Comparison of ENCODE assay signal across 15 mouse cellular contexts in genomic region chr2:6730860-6731259, GRCm38 (mm10).
A peak's percentile ranks its signal among the peaks of the same experiment; 100 is the strongest.
DNase-seq lines count a peak whose midpoint lies in the region; ATAC-seq and TF ChIP-seq lines count a peak whose summit lies in the region.
"Had no signal": no experiment of that assay in that cellular context is flagged by ENCODE, and none has a peak within 500 bp of the region (broad histone marks: within the 10 kb centered on the region; RNA-seq: fewer than 3 reads in every experiment).

No protein-coding gene starts in this region.

- ATAC-seq in forebrain, embryonic 14.5 days: no peak
- peak; percentile 37; the same call in 1 of the 2 replicates for ATAC-seq in common myeloid progenitor, adult 5-6 weeks (replicated peaks; ENCODE audit: low read depth, poor library complexity, severe bottlenecking)

- 0 out of 2 replicates have a peak overlapping the region, but pooled peaks have one; percentile 5 for H3K27ac ChIP-seq in forebrain, embryonic 14.5 days (ENCODE audit: low read depth, low read length)
- no peak overlapping the region for H3K27ac ChIP-seq in forebrain, embryonic 10.5 days
- peak overlapping the region; percentile 25; the same call in 1 of the 2 replicates for H3K27ac ChIP-seq in layer of hippocampus, adult 2 months
- H3K27ac ChIP-seq: heart, embryonic 10.5 days; hindbrain, embryonic 12.5 days; limb, embryonic 15.5 days; stomach, postnatal 0 days had no signal

- H3K36me3 ChIP-seq in forebrain, embryonic 14.5 days (ENCODE audit: control insufficient read depth, insufficient read depth, low read length): no peaks in the 10 kb centered on the region
- no peaks in the 10 kb centered on the region for H3K36me3 ChIP-seq in forebrain, embryonic 10.5 days (replicated peaks)
- H3K36me3 ChIP-seq: heart, embryonic 10.5 days; hindbrain, embryonic 12.5 days; limb, embryonic 15.5 days had no signal

- H3K4me1 ChIP-seq in forebrain, embryonic 14.5 days (ENCODE audit: control insufficient read depth, insufficient read depth, low read length): peaks cover 23% of the 10 kb centered on the region
- peaks cover 20% of the 10 kb centered on the region for H3K4me1 ChIP-seq in forebrain, embryonic 10.5 days

- no peak overlapping the region for H3K9ac ChIP-seq in forebrain, embryonic 14.5 days (ENCODE audit: low read length)
- H3K9ac ChIP-seq: hindbrain, embryonic 12.5 days; limb, embryonic 15.5 days; lung, embryonic 14.5 days had no signal

- no peak overlapping the region for H3K4me3 ChIP-seq in forebrain, embryonic 14.5 days (ENCODE audit: low read depth, low read length)
- no peak overlapping the region for H3K4me3 ChIP-seq in forebrain, embryonic 10.5 days
- H3K4me3 ChIP-seq in layer of hippocampus, adult 2 months: no peak overlapping the region
- H3K4me3 ChIP-seq: heart, embryonic 10.5 days; hindbrain, embryonic 12.5 days; limb, embryonic 15.5 days had no signal

- no peaks in the 10 kb centered on the region for H3K9me3 ChIP-seq in forebrain, embryonic 14.5 days (replicated peaks; ENCODE audit: control insufficient read depth, low read length)
- H3K9me3 ChIP-seq in forebrain, embryonic 10.5 days: no peaks in the 10 kb centered on the region
- H3K9me3 ChIP-seq: heart, embryonic 10.5 days; hindbrain, embryonic 12.5 days; limb, embryonic 15.5 days had no signal

- TF ChIP-seq CTCF in layer of hippocampus, adult 2 months (conservative IDR thresholded peaks at IDR 0.05): no peak

- peak; percentile 46 for DNase-seq in adrenal gland, postnatal 10 days
- DNase-seq in adrenal gland, postnatal 4 days (ENCODE audit: low spot score in 2 of 2): no peak
- no peak for DNase-seq in forebrain, embryonic 14.5 days (ENCODE audit: low spot score)
- no peak for DNase-seq in forebrain, embryonic 10.5 days (ENCODE audit: extremely low spot score, low spot score)
- DNase-seq in layer of hippocampus, adult 2 months (ENCODE audit: low spot score in 2 of 2): no peak
- no peak for DNase-seq in layer of hippocampus, adult 9-10 months (ENCODE audit: low spot score)
- DNase-seq in embryo, embryonic 9.5 days (ENCODE audit: extremely low spot score): no peak
- DNase-seq: heart, postnatal 10 days; kidney, postnatal 4 days; lung, embryonic 14.5 days had no signal

- H3K4me2 ChIP-seq in forebrain, embryonic 14.5 days (ENCODE audit: low read length): no peak overlapping the region
- H3K4me2 ChIP-seq: hindbrain, embryonic 12.5 days; limb, embryonic 15.5 days; lung, embryonic 14.5 days had no signal

- 61% methylated on average over 3 of the region's 3 CpGs for WGBS in forebrain, embryonic 14.5 days
- WGBS in forebrain, embryonic 10.5 days: 78% methylated on average over 3 of the region's 3 CpGs

- no peaks in the 10 kb centered on the region for H3K27me3 ChIP-seq in forebrain, embryonic 14.5 days (replicated peaks; ENCODE audit: control insufficient read depth, insufficient read depth, low read length)
- H3K27me3 ChIP-seq in forebrain, embryonic 10.5 days (ENCODE audit: poor library complexity, severe bottlenecking): no peaks in the 10 kb centered on the region
- H3K27me3 ChIP-seq: hindbrain, embryonic 12.5 days; limb, embryonic 15.5 days had no signal
